1 mouse cellular context compared by ENCODE assay signal in the genomic region with DNA sequence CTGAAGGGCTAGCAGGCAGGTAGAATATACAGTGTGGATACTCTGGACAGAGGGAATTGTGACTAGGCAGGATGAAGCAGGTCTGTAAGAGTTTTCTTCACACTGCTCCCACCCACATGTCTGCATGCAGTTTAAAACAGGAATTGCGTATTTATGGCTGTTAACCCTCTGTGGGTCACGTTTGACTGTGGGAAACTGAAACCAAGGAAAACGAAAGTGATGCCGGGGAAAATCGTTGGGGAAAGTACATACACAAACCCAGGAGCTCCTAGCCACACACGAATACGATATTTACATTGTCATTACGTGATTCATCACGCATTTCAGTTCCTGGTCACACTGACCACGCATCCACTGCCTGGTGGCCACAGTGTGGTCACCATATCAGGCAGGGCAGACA.
TF ChIP-seq lines count a peak whose summit lies in the region.

No protein-coding gene starts in this region.

TF ChIP-seq in myocyte, 11 proteins besides CTCF, POLR2A, EP300 and RAD21 (continued from another document):
- TF ChIP-seq CEBPB (IDR thresholded peaks at IDR 0.05; ENCODE audit: insufficient read depth, poor library complexity, severe bottlenecking) (no peak), USF1 (IDR thresholded peaks at IDR 0.05; ENCODE audit: low read depth) (no peak), REST (IDR thresholded peaks at IDR 0.05; ENCODE audit: insufficient read depth, insufficient read length) (no peak), POLR2AphosphoS2 (IDR thresholded peaks at IDR 0.05; ENCODE audit: insufficient read length, low read depth) (no peak), TCF3 (IDR thresholded peaks at IDR 0.05; ENCODE audit: insufficient read length, low read depth) (no peak), MYOG (IDR thresholded peaks at IDR 0.05; ENCODE audit: control insufficient read depth in 1 of 3, insufficient read depth in 1 of 3, insufficient read length in 2 of 3, low read depth in 2 of 3) (no peak), MAX (IDR thresholded peaks at IDR 0.05; ENCODE audit: low read depth) (no peak), TCF12 (IDR thresholded peaks at IDR 0.05; ENCODE audit: insufficient read depth, poor library complexity, severe bottlenecking) (no peak), MYOD1 (IDR thresholded peaks at IDR 0.05; ENCODE audit: control insufficient read depth in 1 of 3, insufficient read length in 2 of 3, low read depth in 2 of 3) (no peak), E2F4 (IDR thresholded peaks at IDR 0.05; ENCODE audit: insufficient read depth) (no peak)
